Mouse (Mus musculus): ENCODE results near the gene Fbxo2.

DNA sequence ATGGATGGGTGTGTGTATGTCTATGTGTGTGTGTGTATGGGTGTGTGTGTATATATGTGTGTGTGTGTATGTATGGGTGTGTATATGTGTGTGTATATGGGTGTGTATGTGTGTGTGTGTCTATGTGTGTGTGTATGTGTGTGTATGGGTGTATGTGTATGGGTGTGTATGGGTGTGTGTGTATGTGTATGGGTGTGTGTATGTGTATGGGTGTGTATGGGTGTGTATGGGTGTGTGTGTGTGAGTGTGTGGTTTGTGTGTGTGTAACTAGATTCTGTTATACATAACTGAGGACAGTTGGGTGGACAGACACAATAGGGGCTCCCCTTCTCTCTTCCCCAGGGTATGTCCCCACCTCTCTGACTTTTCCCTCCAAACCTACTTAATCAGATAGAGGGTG lies 34.0 kb downstream of the Fbxo2 start:
- TF ChIP-seq POLR2A (IDR thresholded peaks at IDR 0.05; ENCODE audit: low read depth, low read length) = no peak
- no peak for TF ChIP-seq CTCF (IDR thresholded peaks at IDR 0.05; ENCODE audit: extremely low read depth, insufficient read length, insufficient replicate concordance, low read depth, low read length)

Measured in small intestine, adult 2 months (tissue).